Mouse (Mus musculus): ENCODE measurements at regions not wholly inside any gene's neighbourhood (a gene's known extent, or its start where the extent isn't known, plus 50 kb on each side); places are given as distances from the start of the nearest gene placed in this dataset.
A peak's percentile ranks its signal among the peaks of the same experiment; 100 is the strongest.

GRCm38 (mm10) chr13:59393231-59393938, 191.6 kb downstream of the Agtpbp1 start:
- peak; percentile 56 to 64 for DNase-seq (ENCODE audit: low spot score in 2 of 2)

GRCm38 (mm10) chr13:59392828-59393227, 192.2 kb downstream of the Agtpbp1 start:
- no peak for DNase-seq (ENCODE audit: low spot score in 2 of 2)

- DNase-seq (ENCODE audit: low spot score in 2 of 2): no peak
These were observed 197.3 kb downstream of the Agtpbp1 start for GRCm38 (mm10) chr13:59387627-59388325.

DNA sequence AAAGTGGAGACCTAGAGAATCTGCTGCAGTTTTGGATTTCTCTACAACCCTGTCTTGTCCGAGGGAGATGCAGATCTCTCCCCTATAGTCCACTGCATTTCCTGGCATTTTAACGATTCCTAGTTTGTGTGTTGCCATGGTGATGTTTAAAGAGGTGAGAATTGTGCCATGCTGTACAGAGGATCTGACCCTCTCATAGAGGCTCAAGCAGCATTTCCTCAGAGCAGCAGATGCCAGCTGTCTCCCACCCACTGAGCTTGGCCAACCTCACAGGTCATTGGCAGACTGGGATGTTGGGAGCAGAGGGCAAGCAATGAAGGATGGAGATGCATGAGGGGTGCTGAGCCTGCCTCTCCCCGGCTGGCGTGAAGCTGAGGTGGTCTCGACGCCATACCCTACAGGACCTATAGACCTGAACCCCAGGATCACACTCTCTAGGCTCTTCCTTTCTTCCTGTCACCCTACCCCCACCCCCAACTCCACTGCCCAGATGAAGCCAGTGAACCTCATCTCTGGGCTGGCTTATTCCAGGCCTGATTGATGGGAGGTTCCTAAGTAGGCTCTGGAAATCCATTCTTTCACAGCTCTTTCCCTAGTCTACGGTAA, 198.0 kb downstream of the Agtpbp1 start:
- DNase-seq (ENCODE audit: low spot score in 2 of 2): no peak

DNA sequence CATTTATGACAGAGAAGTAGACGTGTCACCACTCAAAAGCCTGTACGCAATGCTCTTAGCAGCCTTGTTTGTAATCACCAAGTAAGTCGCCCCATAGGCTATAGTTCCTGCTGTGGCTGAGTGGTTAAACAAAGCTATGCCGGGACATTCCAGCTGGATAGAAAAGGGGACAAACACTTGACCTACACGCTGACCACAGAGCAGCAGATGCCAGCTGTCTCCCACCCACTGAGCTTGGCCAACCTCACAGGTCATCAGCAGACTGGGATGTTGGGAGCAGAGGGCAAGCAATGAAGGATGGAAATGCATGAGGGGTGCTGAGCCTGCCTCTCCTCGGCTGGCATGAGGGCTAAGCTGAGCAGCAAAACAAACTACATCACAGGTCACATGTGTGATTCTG, 199.2 kb downstream of the Agtpbp1 start:
- no peak for DNase-seq (ENCODE audit: low spot score in 2 of 2)

DNA sequence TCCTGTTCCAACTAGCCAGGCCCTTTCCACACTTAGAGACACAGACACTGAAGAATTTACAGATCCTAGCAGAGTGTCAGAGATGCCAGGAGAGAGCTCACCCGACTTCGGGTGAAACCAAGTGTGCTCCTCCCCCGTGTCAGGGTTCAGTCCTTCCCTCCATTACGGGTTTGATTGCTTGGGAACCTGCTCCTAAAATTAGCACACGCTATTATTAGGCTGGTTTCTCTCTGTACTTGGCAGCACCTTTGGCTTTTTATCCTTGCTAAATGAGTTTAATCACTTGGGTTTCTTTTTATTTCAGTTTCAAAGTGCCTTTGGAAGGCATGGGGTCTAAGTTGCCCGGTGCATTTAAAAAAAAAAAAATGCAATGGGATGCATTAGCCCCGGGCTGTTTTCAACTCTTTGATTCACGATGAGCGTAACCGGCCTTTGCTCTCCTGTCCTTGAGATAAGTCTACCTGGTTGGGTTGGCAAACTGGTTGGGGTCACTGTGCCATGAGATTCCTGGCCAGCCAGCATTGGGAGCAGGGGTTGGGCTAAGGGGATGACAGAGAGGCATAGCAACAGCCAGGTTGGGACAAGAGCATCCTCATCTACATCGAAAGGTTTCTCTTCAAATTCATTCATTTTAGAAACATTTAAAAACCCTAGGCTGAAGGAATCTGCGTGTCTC, 214.7 kb downstream of the Agtpbp1 start:
- DNase-seq (ENCODE audit: low spot score in 2 of 2): no peak

GRCm38 (mm10) chr13:59368550-59369449, 216.2 kb downstream of the Agtpbp1 start:
- DNase-seq (ENCODE audit: low spot score in 2 of 2): no peak

GRCm38 (mm10) chr13:59365460-59365859, 219.6 kb downstream of the Agtpbp1 start:
- peak; percentile 87 to 90 for DNase-seq (ENCODE audit: low spot score in 2 of 2)

- DNase-seq (ENCODE audit: low spot score in 2 of 2): peak; percentile 31 to 45
These were observed 221.6 kb downstream of the Agtpbp1 start for GRCm38 (mm10) chr13:59363428-59363827.

GRCm38 (mm10) chr13:59361323-59361722, 223.7 kb downstream of the Agtpbp1 start:
- DNase-seq (ENCODE audit: low spot score in 2 of 2): no peak

DNA sequence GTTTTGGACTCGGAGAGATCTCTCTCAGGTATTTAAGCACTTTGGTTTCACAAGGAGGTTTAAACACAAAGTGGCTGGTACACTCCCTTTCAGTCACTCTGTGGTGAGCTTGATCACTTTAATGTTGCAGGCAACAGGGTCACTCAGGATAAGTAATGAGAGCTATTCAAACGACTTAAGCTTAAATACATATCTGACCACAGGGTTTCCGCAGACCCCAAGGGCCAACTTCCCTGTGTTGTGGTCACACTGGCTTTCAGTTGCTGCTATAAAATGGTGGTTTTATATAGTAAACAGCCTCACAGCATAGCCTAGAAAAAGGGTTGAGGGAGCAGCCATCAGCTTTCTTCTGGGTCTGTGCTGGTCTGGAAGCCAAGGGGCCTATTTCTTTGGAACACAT, 225.0 kb downstream of the Agtpbp1 start:
- DNase-seq (ENCODE audit: low spot score in 2 of 2): no peak

DNA sequence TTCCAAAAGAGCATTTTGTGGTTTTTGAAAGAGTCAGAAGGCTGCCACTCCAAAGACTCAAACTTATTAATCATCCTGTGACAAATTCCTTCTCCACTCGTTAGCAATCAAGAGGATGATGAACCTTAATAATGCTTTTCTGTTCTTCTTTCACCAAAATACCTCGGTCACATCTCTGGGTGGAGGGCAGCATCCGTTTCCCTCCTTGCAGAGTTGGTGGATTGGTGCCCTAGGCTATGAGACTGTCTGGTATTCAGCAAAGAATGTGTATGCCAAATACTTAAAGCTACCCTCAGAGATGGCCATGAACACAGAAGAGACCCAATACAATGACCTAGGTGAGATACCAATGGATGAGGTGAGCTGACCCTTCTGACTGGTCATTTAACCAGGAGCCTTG, 226.6 kb downstream of the Agtpbp1 start:
- no peak for DNase-seq (ENCODE audit: low spot score in 2 of 2)

DNA sequence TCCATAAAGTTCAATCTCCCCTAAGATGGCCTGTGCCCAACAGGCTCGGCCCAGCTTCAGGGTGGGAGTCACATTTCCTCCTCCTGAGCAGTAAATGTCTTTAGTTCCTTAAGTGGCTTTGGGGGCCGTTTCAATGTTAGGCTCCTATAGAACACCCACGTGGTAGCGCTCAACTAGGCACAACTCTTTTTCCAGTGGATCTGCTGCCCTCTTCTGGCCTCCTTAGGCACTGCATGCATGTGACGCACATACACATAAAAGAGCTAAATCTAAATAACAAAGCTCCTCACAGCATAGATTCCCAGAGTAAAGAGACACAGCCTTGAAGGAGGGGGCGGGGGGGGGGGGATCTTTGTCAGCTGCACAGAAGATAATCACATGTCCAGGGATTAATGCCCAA, 233.6 kb downstream of the Agtpbp1 start:
- peak; percentile 35 to 41 for DNase-seq (ENCODE audit: low spot score in 2 of 2)

- no peak for DNase-seq (ENCODE audit: low spot score in 2 of 2)
These were observed 234.3 kb downstream of the Agtpbp1 start for GRCm38 (mm10) chr13:59350613-59351150.

GRCm38 (mm10) chr13:59348510-59348909, 236.5 kb downstream of the Agtpbp1 start:
- DNase-seq (ENCODE audit: low spot score in 2 of 2): no peak

DNA sequence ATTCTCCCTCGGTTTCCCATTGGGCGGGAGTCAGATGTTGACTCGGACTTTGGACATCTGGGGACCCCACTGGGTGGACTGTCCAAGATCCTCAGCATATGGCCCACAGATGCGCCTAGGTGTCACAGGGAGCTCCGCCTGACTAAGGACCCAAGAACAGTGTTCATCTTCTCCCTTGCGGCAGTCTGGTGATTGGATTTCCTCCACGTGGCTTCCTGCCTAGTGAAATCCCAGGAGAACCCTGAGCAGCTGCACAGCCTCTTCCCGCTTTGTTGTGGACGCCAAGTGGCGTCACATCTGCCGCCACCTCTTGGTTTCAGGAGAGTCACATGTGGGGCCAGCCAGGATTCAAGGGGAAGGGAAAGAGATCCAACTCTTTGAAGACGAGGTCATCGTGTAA, 243.2 kb downstream of the Agtpbp1 start:
- no peak for DNase-seq (ENCODE audit: low spot score in 2 of 2)

GRCm38 (mm10) chr13:59338436-59338835, 246.6 kb downstream of the Agtpbp1 start:
- DNase-seq (ENCODE audit: low spot score in 2 of 2): no peak

GRCm38 (mm10) chr13:59323933-59324332, 261.1 kb downstream of the Agtpbp1 start:
- no peak for DNase-seq (ENCODE audit: low spot score in 2 of 2)

- DNase-seq (ENCODE audit: low spot score in 2 of 2): no peak
These were observed 261.6 kb downstream of the Agtpbp1 start for GRCm38 (mm10) chr13:59323441-59323840.

- DNase-seq (ENCODE audit: low spot score in 2 of 2): no peak
These were observed 264.8 kb downstream of the Agtpbp1 start for GRCm38 (mm10) chr13:59320261-59320660.
